Mouse (Mus musculus) G1E (cell line): ENCODE results near the gene Haghl. TPM values are rescaled to one million over a fixed set of nuclear protein-coding genes. Genes with fewer than 3 reads are reported as not detected.
"Not testable (repeated sequence)": the region's sequence is repeated elsewhere in the genome, so short reads cannot be mapped to it uniquely, and the experiment has no call there.

Experiments
- ATAC-seq: 2 replicates; pipeline ENCODE4 v1.8.0; 2016; ENCODE audit warnings: mild to moderate bottlenecking; ENCODE audit not compliant: insufficient number of reproducible peaks, poor library complexity, low FRiP score, severe bottlenecking; ENCODE audit errors: extremely low read depth
- DNase-seq: peaks from one replicate; pipeline ENCODE4 v3.0.0; 2012; ENCODE audit warnings: low spot score
- H3K27me3 ChIP-seq: 2 replicates; pipeline ENCODE4 v1.6.1; 2012; ENCODE audit warnings: mild to moderate bottlenecking, low read length, inconsistent platforms; ENCODE audit not compliant: insufficient read depth
- H3K36me3 ChIP-seq: replicated peaks from 2 replicates; pipeline ENCODE3; 2012; ENCODE audit warnings: mild to moderate bottlenecking, inconsistent platforms
- H3K4me1 ChIP-seq: 2 replicates; pipeline ENCODE4 v1.6.1; 2012; ENCODE audit warnings: low read depth, low read length, inconsistent platforms, mixed read lengths; ENCODE audit not compliant: insufficient read depth
- H3K4me3 ChIP-seq: 2 replicates; pipeline ENCODE4 v1.5.1; 2012; ENCODE audit warnings: low read depth, mild to moderate bottlenecking, inconsistent platforms, low read length, moderate library complexity, mixed read lengths
- H3K9me3 ChIP-seq: replicated peaks from 2 replicates; pipeline ENCODE4 v1.6.1; 2012; ENCODE audit warnings: inconsistent platforms
- CTCF ChIP-seq: IDR thresholded peaks from 2 replicates; pipeline ENCODE4 v1.5.1; 2012; ENCODE audit warnings: low read depth, low read length, inconsistent platforms, mixed read lengths
- GATA1 ChIP-seq: IDR thresholded peaks from 2 replicates; pipeline ENCODE4 v1.6.1; 2012; ENCODE audit warnings: borderline replicate concordance, low read length, inconsistent platforms, mixed read lengths
- GATA2 ChIP-seq: IDR thresholded peaks from 2 replicates; pipeline ENCODE4 v1.6.1; 2012; ENCODE audit warnings: low read depth, low read length, inconsistent platforms, borderline replicate concordance
- POLR2AphosphoS5 ChIP-seq: IDR thresholded peaks from 2 replicates; pipeline ENCODE4 v1.6.1; 2012; ENCODE audit warnings: low read depth, low read length, inconsistent platforms; ENCODE audit not compliant: insufficient replicate concordance
- TAL1 ChIP-seq: conservative IDR thresholded peaks from 2 replicates; pipeline ENCODE4 v1.6.1; 2012; ENCODE audit warnings: low read depth, low read length, inconsistent platforms, mixed read lengths
- polyA plus RNA-seq: library from polyadenylated mRNA; stranded (reverse); fragments of >175 nt; gene quantifications from 2 replicates; pipeline ENCODE4 v1.2.3, GENCODE M21; 2012
- total RNA-seq, 2 experiments: library from RNA; stranded (forward) in 1 of 2; stranded (reverse) in 1 of 2; fragments of 200-1000 nt in 1 of 2; fragments of >200 nt in 1 of 2; fragmentation: Nextera tagmentation in 1 of 2; gene quantifications; 2 replicates each; pipeline ENCODE4 v1.2.3; 2014 to 2017

Gene Haghl
- total and polyA plus RNA-seq, 3 experiments = 11.7 to 17.1 (median 15.5) TPM

GRCm38 (mm10) chr17:25754241-25754640 is 31.2 kb downstream of the Haghl start, which contains the start of gene Msln:
Gene Msln (minus strand): TSS chr17:25754378.
- Histone ChIP-seq H3K4me3 (no peak within 1 kb of the TSS), H3K4me1 (no peaks in the 10 kb centered on the region), H3K9me3 (no peaks in the 10 kb centered on the region), H3K36me3 (no peaks in the 10 kb centered on the region), H3K27me3 (peaks cover 30% of the 10 kb centered on the region)
- ATAC-seq = no peak
- TF ChIP-seq POLR2AphosphoS5 (no peak), CTCF (no peak), GATA1 (no peak), TAL1 (no peak), GATA2 (no peak)
- no peak for DNase-seq

GRCm38 (mm10) chr17:25751446-25751845 is 34.0 kb downstream of the Haghl start:
- no peaks in the 10 kb centered on the region for H3K9me3 ChIP-seq
- no peak overlapping the region for H3K4me3 ChIP-seq
- TF ChIP-seq TAL1 = no peak
- TF ChIP-seq GATA1 = no peak
- no peak for TF ChIP-seq CTCF
- TF ChIP-seq POLR2AphosphoS5 = no peak
- TF ChIP-seq GATA2 = no peak
- no peaks in the 10 kb centered on the region for H3K4me1 ChIP-seq
- ATAC-seq (no peak), DNase-seq (no peak)
- H3K36me3 ChIP-seq = no peaks in the 10 kb centered on the region
- H3K27me3 ChIP-seq = peaks cover 31% of the 10 kb centered on the region

- no peaks in the 10 kb centered on the region for H3K36me3 ChIP-seq
Observed at GRCm38 (mm10) chr17:25749314-25749713, 36.2 kb downstream of the Haghl start.

DNA sequence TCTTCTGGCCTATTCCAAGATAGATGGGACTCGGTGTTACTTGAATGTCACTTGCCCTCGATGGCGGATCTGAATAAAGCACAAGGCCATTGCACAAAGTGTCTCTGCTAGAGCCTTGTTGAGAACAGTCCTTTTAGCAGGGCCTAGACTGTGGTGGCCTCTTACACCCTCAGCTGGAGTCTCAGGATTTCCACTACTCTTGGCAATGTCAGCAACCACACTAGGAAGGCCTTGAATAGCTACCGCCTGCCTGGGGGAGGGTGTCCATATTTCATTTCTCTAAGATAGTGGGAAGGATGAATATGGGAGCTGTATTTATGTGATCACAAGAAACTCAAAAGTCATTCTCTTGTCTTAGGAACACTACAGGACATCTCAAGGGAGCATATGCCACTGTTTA is 37.2 kb downstream of the Haghl start:
- peaks cover 37% of the 10 kb centered on the region for H3K27me3 ChIP-seq
- H3K36me3 ChIP-seq = no peaks in the 10 kb centered on the region
- H3K9me3 ChIP-seq = no peaks in the 10 kb centered on the region
- ATAC-seq (no peak), DNase-seq (no peak)
- no peak overlapping the region for H3K4me3 ChIP-seq
- no peak for TF ChIP-seq POLR2AphosphoS5
- TF ChIP-seq CTCF = no peak
- no peak for TF ChIP-seq GATA2
- TF ChIP-seq TAL1 = no peak
- no peak for TF ChIP-seq GATA1
- no peaks in the 10 kb centered on the region for H3K4me1 ChIP-seq

More at GRCm38 (mm10) chr17:25749314-25749713, 36.2 kb downstream of the Haghl start:
- Histone ChIP-seq H3K9me3 (no peaks in the 10 kb centered on the region), H3K27me3 (peaks cover 36% of the 10 kb centered on the region), H3K4me3 (no peak overlapping the region), H3K4me1 (no peaks in the 10 kb centered on the region)
- TF ChIP-seq GATA1 = no peak
- no peak for TF ChIP-seq GATA2
- no peak for TF ChIP-seq TAL1
- no peak for TF ChIP-seq CTCF
- TF ChIP-seq POLR2AphosphoS5 = no peak
- ATAC-seq (no peak), DNase-seq (no peak)

DNA sequence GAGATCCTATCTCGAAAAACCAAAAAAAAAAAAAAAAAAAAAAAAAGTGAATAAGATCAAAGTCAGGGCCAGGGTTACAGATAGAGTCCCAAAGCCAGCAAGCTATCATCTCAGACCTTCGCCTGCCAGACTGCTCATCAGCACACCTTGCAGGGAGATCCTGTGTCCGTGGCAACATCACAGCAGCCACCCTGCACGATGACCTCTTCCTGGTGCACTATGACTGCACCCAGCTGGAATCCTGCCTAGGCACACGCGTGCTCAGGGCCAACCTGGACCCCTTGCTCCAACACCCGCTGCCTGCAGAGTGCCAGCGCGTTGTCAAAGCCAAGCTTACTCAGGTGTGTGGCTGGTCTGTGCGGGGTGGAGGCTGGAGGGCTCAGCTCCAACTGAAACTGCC is 41.2 kb downstream of the Haghl start:
- TF ChIP-seq POLR2AphosphoS5 (no peak), TAL1 (no peak), GATA2 (no peak), CTCF (no peak), GATA1 (no peak)
- Histone ChIP-seq H3K9me3 (no peaks in the 10 kb centered on the region), H3K4me3 (no peak overlapping the region), H3K27me3 (peaks cover 30% of the 10 kb centered on the region), H3K4me1 (no peaks in the 10 kb centered on the region), H3K36me3 (no peaks in the 10 kb centered on the region)
- DNase-seq (no peak), ATAC-seq (no peak)

DNA sequence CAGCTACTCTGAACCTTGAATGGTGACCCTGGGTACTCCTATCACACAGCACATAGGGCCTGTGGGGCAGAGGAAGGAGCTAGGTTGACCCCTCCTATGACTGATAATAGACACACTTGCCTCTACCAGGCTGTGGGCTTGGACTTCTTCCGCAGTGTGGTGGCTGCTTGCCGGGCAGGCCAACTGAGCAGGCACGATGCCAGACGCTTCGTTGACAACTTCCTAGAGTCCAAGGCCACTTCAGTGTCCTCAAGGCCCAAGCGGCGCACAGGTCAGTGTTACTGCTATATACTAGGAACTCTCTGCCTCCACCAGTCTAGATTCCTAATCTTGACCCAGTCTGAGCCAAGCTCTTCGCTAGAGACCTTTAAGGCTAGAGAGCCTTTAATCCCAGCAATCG is 41.6 kb downstream of the Haghl start:
- Histone ChIP-seq H3K4me3 (no peak overlapping the region), H3K36me3 (no peaks in the 10 kb centered on the region), H3K27me3 (peaks cover 33% of the 10 kb centered on the region), H3K4me1 (no peaks in the 10 kb centered on the region), H3K9me3 (no peaks in the 10 kb centered on the region)
- no peak for ATAC-seq
- TF ChIP-seq POLR2AphosphoS5 (no peak), TAL1 (no peak), GATA1 (no peak), CTCF (no peak), GATA2 (no peak)
- no peak for DNase-seq

GRCm38 (mm10) chr17:25741471-25741870 is 44.0 kb downstream of the Haghl start:
- not testable (repeated sequence) for H3K4me1 ChIP-seq, DNase-seq
- H3K27me3 ChIP-seq = peaks cover 39% of the 10 kb centered on the region

More at GRCm38 (mm10) chr17:25741471-25741870, 44.0 kb downstream of the Haghl start:
- ATAC-seq, H3K36me3 ChIP-seq, H3K9me3 ChIP-seq, H3K4me3 ChIP-seq: not testable (repeated sequence)
